Mouse (Mus musculus) spleen, postnatal 36 days (tissue): ENCODE data around the gene Smarca4.
"Not testable (repeated sequence)": the region's sequence is repeated elsewhere in the genome, so short reads cannot be mapped to it uniquely, and the experiment has no call there.

Source experiments
- DNase-seq, 2 experiments: peaks; one replicate each; pipeline ENCODE4 v3.0.0; 2022; ENCODE audit warnings: low spot score in 2 of 2, mixed read lengths in 1 of 2

Gene Smarca4

GRCm38 (mm10) chr9:21615617-21616231 lies at the start of gene Smarca4:
Smarca4 (plus strand) TSS chr9:21616169.
- peak; percentile 99 for DNase-seq

- no peak for DNase-seq
These were observed 49.4 kb upstream of the Smarca4 start for GRCm38 (mm10) chr9:21566538-21566937.

GRCm38 (mm10) chr9:21567051-21567450 lies 48.9 kb upstream of the Smarca4 start:
- no peak for DNase-seq

- no peak for DNase-seq
These were observed 47.2 kb upstream of the Smarca4 start for GRCm38 (mm10) chr9:21568657-21569255.

GRCm38 (mm10) chr9:21574012-21574801 lies 41.8 kb upstream of the Smarca4 start:
- DNase-seq, result no peak

GRCm38 (mm10) chr9:21575253-21575652 lies 40.7 kb upstream of the Smarca4 start:
- no peak for DNase-seq

- DNase-seq, result no peak
These were observed 39.7 kb upstream of the Smarca4 start for GRCm38 (mm10) chr9:21576286-21576685.

- no peak for DNase-seq
These were observed 37.7 kb upstream of the Smarca4 start for GRCm38 (mm10) chr9:21578226-21578625.

- no peak for DNase-seq
These were observed 30.6 kb upstream of the Smarca4 start for GRCm38 (mm10) chr9:21585401-21585800.

- no peak for DNase-seq
These were observed 28.2 kb upstream of the Smarca4 start for GRCm38 (mm10) chr9:21587678-21588349.

- no peak for DNase-seq
These were observed 27.6 kb upstream of the Smarca4 start for GRCm38 (mm10) chr9:21588350-21588749.

- DNase-seq, result no peak
These were observed 26.4 kb upstream of the Smarca4 start for GRCm38 (mm10) chr9:21589538-21589937.

- DNase-seq, result no peak
These were observed 24.7 kb upstream of the Smarca4 start for GRCm38 (mm10) chr9:21591127-21591830.

GRCm38 (mm10) chr9:21591831-21592702 lies 23.9 kb upstream of the Smarca4 start:
- no peak for DNase-seq

- peak; percentile 87 to 92 for DNase-seq
These were observed 23.3 kb upstream of the Smarca4 start, which contains the start of the genes Timm29 and Yipf2 for GRCm38 (mm10) chr9:21592703-21593121. Timm29 (plus strand) TSS chr9:21592722. Yipf2 (minus strand) TSS chr9:21592828.

GRCm38 (mm10) chr9:21593122-21593721 lies 22.7 kb upstream of the Smarca4 start:
- peak; percentile 35 to 46 for DNase-seq

- not testable (repeated sequence) for DNase-seq
These were observed 21.6 kb upstream of the Smarca4 start for GRCm38 (mm10) chr9:21594350-21594749.

- DNase-seq, result no peak
These were observed 21.1 kb upstream of the Smarca4 start for GRCm38 (mm10) chr9:21594838-21595237.

- DNase-seq, result peak in 1 of 2 experiments; percentile 20
These were observed 17.8 kb upstream of the Smarca4 start for GRCm38 (mm10) chr9:21598198-21598597.

- no peak for DNase-seq
These were observed 15.8 kb upstream of the Smarca4 start for GRCm38 (mm10) chr9:21600186-21600585.
